Mouse (Mus musculus) kidney, adult 2 months (tissue): ENCODE results near the gene Kdelr1. TPM values are rescaled to one million over a fixed set of nuclear protein-coding genes. Genes with fewer than 3 reads are reported as not detected.

Experiments used
- DNase-seq: peaks from one replicate; pipeline ENCODE4 v3.0.0; 2021
- H3K27ac ChIP-seq: fragments of 200-500 bp; 2 replicates; pipeline ENCODE4 v1.5.1; 2012; ENCODE audit warnings: low read depth, low read length, control low read depth, inconsistent platforms; ENCODE audit not compliant: insufficient read depth
- H3K27me3 ChIP-seq: fragments of 200-500 bp; replicated peaks from 2 replicates; pipeline ENCODE4 v1.6.1; 2012; ENCODE audit warnings: mild to moderate bottlenecking, moderate library complexity, low read length, inconsistent platforms; ENCODE audit not compliant: control insufficient read depth, insufficient read depth
- H3K36me3 ChIP-seq: fragments of 200-500 bp; 2 replicates; pipeline ENCODE4 v1.6.1; 2012; ENCODE audit warnings: mild to moderate bottlenecking, moderate library complexity, low read length, inconsistent platforms; ENCODE audit not compliant: control insufficient read depth, insufficient read depth
- H3K4me1 ChIP-seq: fragments of 200-500 bp; 2 replicates; pipeline ENCODE4 v1.6.1; 2011; ENCODE audit warnings: low read length; ENCODE audit not compliant: control insufficient read depth, insufficient read depth
- H3K4me3 ChIP-seq: fragments of 200-500 bp; 2 replicates; pipeline ENCODE4 v1.5.1; 2011; ENCODE audit warnings: mild to moderate bottlenecking, low read depth, low read length, control low read depth; ENCODE audit not compliant: insufficient read depth
- CTCF ChIP-seq: fragments of 200-500 bp; conservative IDR thresholded peaks from 2 replicates; pipeline ENCODE4 v1.5.1; 2011; ENCODE audit warnings: low read depth, mild to moderate bottlenecking, control low read depth, low read length, moderate library complexity, mixed read lengths; ENCODE audit not compliant: insufficient read depth, insufficient read length
- POLR2A ChIP-seq: fragments of 200-500 bp; IDR thresholded peaks from one replicate; pipeline ENCODE4 v1.6.1; 2011; ENCODE audit warnings: low read depth, low read length, control low read depth
- whole genome bisulfite sequencing: fragments of 180-500 bp; shearing (Covaris S2); methylation state at CpG from one replicate; pipeline ENCODE4 v1.1.7; 2018; 5-methylcytosine and 5-hydroxymethylcytosine counted together
- polyA plus RNA-seq: library from polyadenylated mRNA; depleted of rRNA; stranded (reverse); fragments of >200 nt; gene quantifications from 2 replicates; pipeline ENCODE4 v1.2.3, GENCODE M21; 2012; rRNA removed

The Kdelr1 gene
- polyA plus RNA-seq, result 331 and 358 TPM in 2 replicates

DNA sequence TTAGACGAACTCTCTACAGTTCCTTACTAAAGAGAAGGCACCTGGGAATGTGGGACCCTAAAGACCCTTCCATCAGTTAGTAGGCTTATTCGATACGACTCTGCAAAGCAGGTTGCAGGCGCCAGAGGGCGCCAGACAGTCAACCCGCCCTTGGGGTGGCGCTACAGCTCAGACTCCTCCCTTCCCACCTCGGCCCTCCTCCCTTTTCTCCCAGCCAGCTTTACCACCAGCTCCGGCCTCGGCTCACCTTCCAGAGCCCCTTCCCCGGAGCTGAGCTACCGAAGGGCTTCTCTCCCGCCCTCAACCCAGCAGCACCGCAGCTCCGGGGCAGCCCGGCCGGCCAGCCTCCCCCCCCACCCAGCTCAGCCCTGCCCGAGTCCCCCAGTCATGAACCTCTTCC, at the start of gene Kdelr1:
Kdelr1 (plus strand) TSS at position 149 of the 400 bp plus-strand sequence.
- peaks cover 3% of the 10 kb centered on the region for H3K36me3 ChIP-seq
- H3K27ac ChIP-seq, result peak within 1 kb of the TSS; percentile 94
- H3K4me3 ChIP-seq, result peak within 1 kb of the TSS; percentile 94
- TF ChIP-seq CTCF (peak; percentile 94), POLR2A (peak; percentile 60)
- H3K4me1 ChIP-seq, result peaks cover 6% of the 10 kb centered on the region; the same call in 1 of the 2 replicates
- peak; percentile 92 for DNase-seq
- no peaks in the 10 kb centered on the region for H3K27me3 ChIP-seq
- under 1% methylated on average over 18 of the region's 18 CpGs for WGBS

DNA sequence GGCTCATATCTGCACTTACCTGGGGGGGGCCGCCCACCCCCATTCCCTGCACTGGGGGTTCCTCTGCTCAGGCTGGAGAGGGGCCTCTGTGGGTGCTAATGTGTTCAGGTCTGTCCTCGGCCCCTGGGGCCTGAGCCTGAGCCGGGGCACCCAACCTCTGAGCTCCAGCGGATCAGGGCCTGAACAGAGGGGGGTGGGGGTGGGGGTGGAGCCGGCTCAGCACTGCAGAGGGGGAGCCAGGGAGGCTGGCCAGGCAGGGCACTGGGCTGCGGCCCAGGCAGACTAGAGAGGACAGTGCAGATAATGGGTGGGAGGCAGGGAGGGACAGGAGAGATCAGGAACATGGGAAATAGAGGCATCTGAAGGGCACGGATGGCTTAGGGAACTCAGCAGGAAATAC, 48.0 kb upstream of the Kdelr1 start, which contains the start of gene Kcnj14:
Kcnj14 (minus strand) TSS at position 185 of the 400 bp plus-strand sequence.
- Histone ChIP-seq H3K27me3 (no peaks in the 10 kb centered on the region), H3K36me3 (no peaks in the 10 kb centered on the region), H3K27ac (no peak within 1 kb of the TSS), H3K4me3 (no peak within 1 kb of the TSS), H3K4me1 (no peaks in the 10 kb centered on the region)
- TF ChIP-seq POLR2A, result no peak
- TF ChIP-seq CTCF, result no peak
- 76% methylated on average over 7 of the region's 7 CpGs for WGBS
- no peak for DNase-seq

DNA sequence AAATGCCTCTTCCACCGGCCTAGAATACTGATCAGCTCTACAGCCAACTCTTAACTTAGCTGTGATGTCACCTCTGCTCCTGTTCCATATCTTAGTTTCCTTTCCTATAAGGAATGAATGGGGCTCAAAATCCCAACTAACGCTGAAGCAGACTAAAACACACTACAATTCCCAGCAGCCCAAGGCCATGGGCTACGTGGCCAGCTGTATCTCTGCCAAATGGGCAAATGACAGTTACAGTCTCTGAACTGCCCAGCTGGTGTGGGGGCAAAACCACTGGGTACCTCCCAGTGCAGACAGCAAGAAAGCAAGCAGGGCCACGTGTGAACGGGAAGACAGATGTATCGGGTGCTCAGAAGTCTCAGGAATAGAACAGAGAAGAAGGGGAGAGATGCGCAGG, 45.9 kb upstream of the Kdelr1 start:
- H3K36me3 ChIP-seq, result no peaks in the 10 kb centered on the region
- TF ChIP-seq POLR2A, result no peak
- no peak for TF ChIP-seq CTCF
- 90% methylated on average over 7 of the region's 7 CpGs for WGBS
- H3K4me3 ChIP-seq, result no peak overlapping the region
- no peak overlapping the region for H3K27ac ChIP-seq
- H3K4me1 ChIP-seq, result peaks cover 5% of the 10 kb centered on the region; the same call in 1 of the 2 replicates
- no peak for DNase-seq
- no peaks in the 10 kb centered on the region for H3K27me3 ChIP-seq

DNA sequence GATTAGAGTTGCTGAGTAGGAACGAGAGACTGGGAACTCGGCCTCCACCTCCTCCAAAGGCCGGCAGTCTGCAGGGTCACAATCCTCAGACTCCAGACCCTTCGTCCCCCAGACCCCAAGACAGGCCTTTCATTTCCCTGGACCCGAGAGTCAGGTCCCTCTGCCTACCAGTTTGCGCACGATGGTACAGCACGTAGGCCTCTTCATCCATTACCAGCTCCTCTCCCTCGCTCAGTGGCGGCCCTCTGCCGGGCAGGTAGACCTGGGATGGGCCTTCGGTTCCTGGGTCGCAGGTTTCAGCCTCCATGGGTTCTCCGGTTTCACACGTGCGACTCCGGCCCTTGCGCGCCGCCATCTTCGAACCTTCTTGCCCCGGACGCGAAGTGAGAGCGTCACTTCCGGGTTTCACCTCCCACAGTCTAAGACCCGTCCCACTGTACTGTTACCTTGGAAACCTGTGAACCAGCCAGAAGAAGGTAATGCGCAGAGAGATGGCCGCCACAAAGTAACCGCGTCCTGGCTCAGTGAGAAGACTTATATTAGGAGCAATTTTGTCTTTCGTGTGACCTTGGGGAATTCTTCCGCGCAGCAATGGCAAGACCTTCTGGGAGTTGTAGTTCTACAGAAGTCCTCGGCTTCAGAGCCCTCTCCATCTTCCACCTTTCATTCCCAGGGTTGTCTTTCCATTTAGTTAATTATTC, 42.0 kb upstream of the Kdelr1 start, which contains the start of gene Grwd1:
Grwd1 (minus strand) TSS at position 518 of the 701 bp plus-strand sequence.
- Histone ChIP-seq H3K4me3 (peak within 1 kb of the TSS; percentile 100), H3K36me3 (no peaks in the 10 kb centered on the region), H3K27ac (peak within 1 kb of the TSS; percentile 99), H3K4me1 (peaks cover 5% of the 10 kb centered on the region; the same call in 1 of the 2 replicates), H3K27me3 (peaks cover 4% of the 10 kb centered on the region)
- peak; percentile 93 for DNase-seq
- no peak for TF ChIP-seq CTCF
- no peak for TF ChIP-seq POLR2A
- WGBS, result under 1% methylated on average over 35 of the region's 35 CpGs

DNA sequence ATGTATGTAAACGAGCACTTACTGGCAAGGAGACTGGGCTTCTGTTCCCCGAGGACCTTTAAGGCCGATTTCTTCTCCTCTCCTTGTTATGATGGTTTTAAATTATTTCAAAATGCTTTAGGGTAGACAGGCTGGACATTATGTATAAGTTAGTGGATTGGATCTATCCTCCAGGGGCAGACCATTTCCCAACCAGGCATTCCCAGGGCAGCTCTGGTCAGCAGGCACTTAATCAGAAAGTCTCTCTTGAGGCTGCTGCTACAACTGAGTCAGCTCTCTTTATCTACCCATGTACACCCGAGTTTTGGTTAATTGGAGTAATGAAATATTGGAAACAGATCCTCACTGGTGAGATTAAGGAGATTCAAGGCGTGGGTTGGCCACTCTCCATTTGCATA, 41.4 kb upstream of the Kdelr1 start:
- no peak for DNase-seq
- Histone ChIP-seq H3K27ac (peak overlapping the region; percentile 99; the same call in 1 of the 2 replicates), H3K27me3 (peaks cover 4% of the 10 kb centered on the region), H3K36me3 (no peaks in the 10 kb centered on the region), H3K4me1 (peaks cover 5% of the 10 kb centered on the region; the same call in 1 of the 2 replicates), H3K4me3 (peak overlapping the region; percentile 100)
- TF ChIP-seq POLR2A, result no peak
- no peak for TF ChIP-seq CTCF
- WGBS, result 26% methylated on average over 5 of the region's 5 CpGs

DNA sequence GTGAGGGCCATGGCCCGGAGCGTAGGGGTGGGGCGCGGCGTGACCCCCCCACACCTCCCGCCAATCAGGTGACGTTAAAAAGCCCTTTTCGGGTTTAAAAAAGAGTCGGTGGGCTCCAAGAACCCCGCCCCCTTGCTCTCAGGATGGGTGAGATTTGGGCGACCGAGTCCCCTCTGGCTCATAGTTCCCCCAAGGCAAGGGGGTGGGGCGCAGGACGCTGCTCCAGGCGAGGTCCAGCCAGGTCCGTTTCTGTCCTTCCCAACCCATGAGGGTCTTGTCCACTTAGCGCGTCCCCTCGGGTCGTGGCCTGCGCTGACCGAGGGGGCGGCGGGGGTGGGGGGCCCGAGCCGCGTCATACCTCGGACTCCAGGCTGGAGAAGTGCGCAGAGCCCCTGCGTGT, 40.1 kb upstream of the Kdelr1 start:
- WGBS, result 12% methylated on average over 30 of the region's 30 CpGs
- no peak for TF ChIP-seq POLR2A
- TF ChIP-seq CTCF, result no peak
- no peak overlapping the region for H3K27ac ChIP-seq
- H3K4me1 ChIP-seq, result peaks cover 5% of the 10 kb centered on the region; the same call in 1 of the 2 replicates
- H3K36me3 ChIP-seq, result no peaks in the 10 kb centered on the region
- peaks cover 4% of the 10 kb centered on the region for H3K27me3 ChIP-seq
- DNase-seq, result no peak
- no peak overlapping the region for H3K4me3 ChIP-seq

DNA sequence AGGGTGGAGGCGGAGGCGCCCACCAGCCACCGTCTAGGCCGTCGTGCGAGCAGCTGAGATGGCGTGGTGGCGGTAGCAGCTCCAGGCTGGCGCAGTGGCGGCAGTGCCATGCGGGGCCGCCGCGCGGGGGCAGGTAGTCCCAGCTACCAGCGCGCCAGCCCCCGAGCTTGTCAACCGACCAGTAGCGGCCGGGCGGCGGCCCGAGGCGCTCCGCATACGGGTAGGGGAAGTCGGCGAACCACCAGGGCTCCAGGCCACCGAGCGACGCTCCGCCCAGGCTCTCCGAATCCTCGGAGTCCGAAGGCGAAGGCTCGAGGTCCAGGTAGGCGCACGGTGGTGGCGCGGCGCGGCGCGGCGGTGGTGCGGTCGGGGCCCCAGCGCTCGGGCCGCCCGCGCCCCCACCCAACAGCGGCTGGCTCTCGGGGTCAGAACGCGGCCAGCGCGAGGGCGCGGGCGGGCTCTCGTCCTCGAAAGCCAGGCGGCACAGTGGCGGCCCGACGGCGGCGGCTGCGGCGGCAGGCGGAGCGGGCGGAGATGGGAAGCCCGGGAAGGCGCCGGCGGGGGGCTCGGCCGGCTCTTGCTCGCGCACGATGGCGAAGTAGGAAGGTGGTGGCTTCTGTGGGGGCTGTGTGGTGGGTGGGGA, 39.3 kb upstream of the Kdelr1 start:
- H3K27me3 ChIP-seq, result peaks cover 4% of the 10 kb centered on the region
- H3K36me3 ChIP-seq, result no peaks in the 10 kb centered on the region
- peak; percentile 21 for DNase-seq
- no peak overlapping the region for H3K27ac ChIP-seq
- H3K4me1 ChIP-seq, result peaks cover 5% of the 10 kb centered on the region; the same call in 1 of the 2 replicates
- H3K4me3 ChIP-seq, result peak overlapping the region; percentile 17
- 2% methylated on average over 86 of the region's 86 CpGs for WGBS
- no peak for TF ChIP-seq CTCF
- TF ChIP-seq POLR2A, result no peak
